Mouse (Mus musculus) ES-Bruce4 (cell line): ENCODE data around the gene Coq3.

Source experiments
- CTCF ChIP-seq: IDR thresholded peaks from one replicate; pipeline ENCODE4 v1.8.1; 2011; ENCODE audit warnings: low read depth, low read length
- POLR2A ChIP-seq: IDR thresholded peaks from one replicate; pipeline ENCODE4 v1.8.1; 2011; ENCODE audit warnings: low read length; ENCODE audit not compliant: insufficient read depth

- TF ChIP-seq POLR2A: no peak
- no peak for TF ChIP-seq CTCF
These were observed 697 bp upstream of the Coq3 start for GRCm38 (mm10) chr4:21878776-21879175.
